Mouse (Mus musculus): ENCODE data around the gene Mgll. TPM values are rescaled to one million over a fixed set of nuclear protein-coding genes. Genes with fewer than 3 reads are reported as not detected.
A peak's percentile ranks its signal among the peaks of the same experiment; 100 is the strongest.

The Mgll gene
- polyA plus RNA-seq, 1 experiment from 2014 or later = 8.0 TPM

DNA sequence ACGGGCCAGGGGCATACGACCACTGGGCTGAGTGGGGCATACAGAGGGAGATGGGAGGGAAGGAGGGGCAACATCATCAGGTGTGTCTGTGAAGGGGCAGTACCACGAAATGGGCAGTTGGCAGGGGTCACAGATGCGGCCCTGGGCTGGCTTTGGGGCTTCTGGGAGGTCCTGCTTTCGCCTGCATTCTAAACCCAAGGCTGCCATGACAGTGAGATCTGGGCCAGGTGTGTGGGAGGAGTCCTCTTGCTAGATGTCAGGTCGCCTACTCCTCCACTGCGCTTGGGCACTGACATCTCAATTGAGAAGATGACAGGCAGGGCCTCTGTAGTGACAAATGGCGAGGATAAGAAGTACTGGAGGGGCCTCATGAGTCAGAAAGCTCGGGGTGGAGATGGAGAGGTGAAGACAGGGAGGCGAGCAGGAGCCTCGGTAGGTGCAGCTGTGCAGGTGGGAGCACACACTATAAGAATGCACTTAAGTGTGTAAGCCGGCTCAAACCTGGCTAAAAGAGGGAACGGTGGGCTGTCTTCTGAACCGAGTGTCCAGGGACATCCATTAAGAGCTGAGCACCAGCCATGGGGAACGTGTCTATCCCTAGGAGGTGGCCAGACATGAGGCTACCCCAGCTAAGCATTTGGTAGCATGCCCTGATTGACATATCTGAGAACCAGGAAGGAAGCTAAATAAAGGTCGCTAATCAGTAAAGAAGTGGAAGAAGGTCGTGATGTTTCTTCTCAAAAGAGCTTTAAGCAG lies 37.6 kb downstream of the Mgll start:
- H3K27me3 ChIP-seq = peaks cover 15% of the 10 kb centered on the region; the same call in 1 of the 2 replicates
- H3K9ac ChIP-seq (replicated peaks) = no peak overlapping the region
- H3K4me2 ChIP-seq = no peak overlapping the region
- no peak for ATAC-seq (ENCODE audit: insufficient number of reproducible peaks, insufficient read depth, low FRiP score, low TSS enrichment, low read depth)
- no peak overlapping the region for H3K4me3 ChIP-seq (replicated peaks)
- no peak overlapping the region for H3K27ac ChIP-seq
- H3K9me3 ChIP-seq = no peaks in the 10 kb centered on the region
- WGBS = 69% methylated on average over 17 of the region's 17 CpGs
- no peaks in the 10 kb centered on the region for H3K36me3 ChIP-seq
- peaks cover 17% of the 10 kb centered on the region; the same call in 1 of the 2 replicates for H3K4me1 ChIP-seq (replicated peaks)

DNA sequence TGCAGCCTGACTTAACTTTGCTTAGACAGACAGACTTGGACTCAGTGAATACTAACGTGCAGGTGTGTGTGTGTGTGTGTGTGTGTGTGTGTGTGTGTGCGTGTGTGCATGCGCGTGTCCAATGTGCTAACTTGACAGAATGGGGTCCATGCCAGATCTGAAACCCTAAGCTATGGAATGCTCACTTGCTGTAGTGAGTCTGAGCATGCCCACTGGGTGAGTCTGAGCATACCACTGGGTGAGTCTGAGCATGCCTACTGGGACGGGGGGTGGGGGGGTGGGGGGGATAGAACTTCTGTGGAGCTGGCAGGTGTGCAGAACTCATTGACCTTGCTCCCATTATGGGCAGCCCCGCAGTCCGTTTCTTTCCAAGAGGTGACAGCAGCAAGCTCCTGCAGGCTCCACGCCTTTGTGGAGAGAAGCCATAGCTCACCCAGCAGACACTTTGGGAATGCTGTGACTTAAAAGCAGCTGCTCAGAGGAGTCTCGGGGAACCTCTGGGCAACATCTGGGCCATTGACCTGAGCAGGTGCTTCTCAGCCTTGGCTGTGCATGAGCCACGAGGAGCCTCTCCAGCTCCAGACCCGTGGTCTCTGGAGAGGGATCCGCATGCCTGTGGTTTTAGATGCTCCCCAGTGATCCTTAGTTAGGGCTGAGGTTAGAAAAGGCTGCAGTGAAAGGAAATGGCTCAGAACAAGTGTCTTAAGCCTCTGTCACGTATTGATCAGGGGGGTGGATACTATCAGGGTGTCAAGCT lies 38.4 kb downstream of the Mgll start:
- Histone ChIP-seq H3K27me3 (peaks cover 15% of the 10 kb centered on the region; the same call in 1 of the 2 replicates), H3K27ac (no peak overlapping the region), H3K4me2 (no peak overlapping the region), H3K36me3 (no peaks in the 10 kb centered on the region), H3K4me3 (replicated peaks) (no peak overlapping the region), H3K9me3 (no peaks in the 10 kb centered on the region), H3K4me1 (replicated peaks) (peaks cover 17% of the 10 kb centered on the region; the same call in 1 of the 2 replicates), H3K9ac (replicated peaks) (no peak overlapping the region)
- 67% methylated on average over 13 of the region's 13 CpGs for WGBS
- ATAC-seq (ENCODE audit: insufficient number of reproducible peaks, insufficient read depth, low FRiP score, low TSS enrichment, low read depth) = no peak

DNA sequence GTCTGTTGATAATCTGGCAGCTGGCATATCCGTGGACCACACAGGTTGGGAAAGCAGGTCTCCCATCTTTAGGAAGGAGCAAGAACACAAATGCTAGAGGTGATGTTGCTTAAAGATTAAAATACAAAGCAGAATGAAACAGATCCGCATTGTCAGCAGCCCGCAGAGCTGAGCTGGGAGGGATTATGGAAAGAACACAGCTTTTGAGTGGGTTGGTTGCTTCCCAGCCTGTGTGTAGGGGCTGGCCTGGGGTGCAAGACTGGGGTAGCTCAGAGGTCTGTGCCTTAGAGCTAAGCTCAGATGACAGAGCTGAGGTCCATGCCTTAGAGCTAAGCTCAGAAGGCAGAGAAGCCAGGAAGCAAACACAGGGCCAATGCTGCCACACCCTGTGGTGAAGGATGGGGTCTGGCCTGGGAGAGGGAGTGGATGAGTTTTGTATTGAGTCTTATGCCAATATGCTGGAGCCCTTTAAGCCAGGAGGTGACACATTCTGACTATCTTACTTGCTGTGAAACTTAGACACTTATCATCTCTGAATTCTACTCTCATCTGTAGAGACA lies 39.4 kb downstream of the Mgll start:
- Histone ChIP-seq H3K27ac (no peak overlapping the region), H3K4me3 (replicated peaks) (no peak overlapping the region), H3K4me1 (replicated peaks) (peaks cover 14% of the 10 kb centered on the region; the same call in 1 of the 2 replicates), H3K9me3 (no peaks in the 10 kb centered on the region), H3K9ac (replicated peaks) (no peak overlapping the region), H3K36me3 (no peaks in the 10 kb centered on the region), H3K4me2 (no peak overlapping the region), H3K27me3 (peaks cover 13% of the 10 kb centered on the region; the same call in 1 of the 2 replicates)
- WGBS = 93% methylated on average over 3 of the region's 3 CpGs
- ATAC-seq (ENCODE audit: insufficient number of reproducible peaks, insufficient read depth, low FRiP score, low TSS enrichment, low read depth) = no peak

DNA sequence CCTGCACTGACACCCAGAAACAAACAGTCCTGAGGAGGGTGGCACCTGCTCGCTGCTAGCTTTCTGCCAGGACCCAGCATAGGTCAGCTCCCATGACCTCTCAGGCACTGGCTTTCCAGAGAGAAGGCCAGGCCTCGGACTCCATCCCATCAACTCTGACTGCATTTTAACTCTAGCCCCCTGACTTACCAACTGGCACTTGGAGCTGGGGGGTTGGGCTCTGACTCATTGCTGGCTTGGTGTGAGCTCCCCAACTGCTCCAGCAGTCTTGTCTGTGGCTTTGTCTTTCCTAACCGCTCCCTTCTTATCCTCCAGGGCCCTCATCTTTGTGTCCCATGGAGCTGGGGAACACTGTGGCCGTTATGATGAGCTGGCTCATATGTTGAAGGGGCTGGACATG lies 40.1 kb downstream of the Mgll start:
- Histone ChIP-seq H3K4me3 (replicated peaks) (no peak overlapping the region), H3K27ac (no peak overlapping the region), H3K9ac (replicated peaks) (0 out of 2 replicates have a peak overlapping the region, but pooled peaks have one; percentile 18), H3K4me1 (replicated peaks) (peaks cover 11% of the 10 kb centered on the region; the same call in 1 of the 2 replicates), H3K36me3 (no peaks in the 10 kb centered on the region), H3K4me2 (no peak overlapping the region), H3K9me3 (no peaks in the 10 kb centered on the region), H3K27me3 (peaks cover 11% of the 10 kb centered on the region; the same call in 1 of the 2 replicates)
- WGBS = 72% methylated on average over 4 of the region's 4 CpGs
- ATAC-seq (ENCODE audit: insufficient number of reproducible peaks, insufficient read depth, low FRiP score, low TSS enrichment, low read depth) = no peak

DNA sequence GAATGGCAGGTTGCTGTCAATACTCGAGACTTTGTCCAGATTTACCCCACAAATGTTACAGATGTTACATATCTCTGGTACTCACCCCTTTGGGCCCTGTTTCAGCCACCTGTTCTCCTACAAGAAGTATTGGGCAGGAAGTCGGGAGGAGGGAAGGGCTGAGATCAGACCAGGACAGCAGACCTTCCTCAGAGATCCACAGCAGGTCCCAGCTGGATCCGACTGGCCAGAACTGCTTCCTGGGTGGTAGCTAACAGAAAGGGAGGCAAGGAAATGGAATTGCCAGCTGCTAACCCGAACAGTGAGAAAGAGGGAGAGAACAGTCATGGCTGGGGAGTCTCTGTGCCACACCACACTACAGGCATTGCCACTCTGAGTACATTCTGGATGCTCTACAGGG lies 43.5 kb downstream of the Mgll start:
- Histone ChIP-seq H3K4me2 (no peak overlapping the region), H3K36me3 (no peaks in the 10 kb centered on the region), H3K9me3 (no peaks in the 10 kb centered on the region), H3K4me1 (replicated peaks) (peaks cover 12% of the 10 kb centered on the region), H3K9ac (replicated peaks) (no peak overlapping the region), H3K4me3 (replicated peaks) (no peak overlapping the region), H3K27me3 (no peaks in the 10 kb centered on the region), H3K27ac (no peak overlapping the region)
- no peak for ATAC-seq (ENCODE audit: insufficient number of reproducible peaks, insufficient read depth, low FRiP score, low TSS enrichment, low read depth)
- WGBS = 73% methylated on average over 4 of the region's 4 CpGs

DNA sequence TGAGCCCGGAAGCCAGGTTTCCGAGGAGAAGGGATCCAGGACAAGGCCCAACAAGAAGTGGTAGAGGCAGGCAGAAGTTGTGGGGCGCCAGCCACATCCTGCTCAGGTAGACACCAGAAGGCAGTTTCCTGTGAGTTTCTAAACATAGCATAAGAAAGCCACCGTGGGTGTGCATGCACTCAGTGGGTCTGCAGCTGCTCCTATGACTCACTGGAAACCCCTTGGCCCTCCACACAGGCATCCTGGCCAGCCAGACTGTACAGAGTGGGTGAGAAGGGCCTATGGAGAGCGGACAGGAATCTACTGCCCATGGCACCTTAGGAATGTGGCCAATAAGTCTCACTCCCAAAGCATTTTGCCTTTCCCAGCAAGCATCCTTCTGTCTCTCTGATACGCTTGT lies 45.5 kb downstream of the Mgll start:
- Histone ChIP-seq H3K9ac (replicated peaks) (no peak overlapping the region), H3K4me1 (replicated peaks) (peaks cover 12% of the 10 kb centered on the region), H3K27me3 (no peaks in the 10 kb centered on the region), H3K36me3 (no peaks in the 10 kb centered on the region), H3K4me3 (replicated peaks) (no peak overlapping the region), H3K9me3 (no peaks in the 10 kb centered on the region), H3K4me2 (no peak overlapping the region), H3K27ac (no peak overlapping the region)
- 83% methylated on average over 6 of the region's 6 CpGs for WGBS
- no peak for ATAC-seq (ENCODE audit: insufficient number of reproducible peaks, insufficient read depth, low FRiP score, low TSS enrichment, low read depth)

DNA sequence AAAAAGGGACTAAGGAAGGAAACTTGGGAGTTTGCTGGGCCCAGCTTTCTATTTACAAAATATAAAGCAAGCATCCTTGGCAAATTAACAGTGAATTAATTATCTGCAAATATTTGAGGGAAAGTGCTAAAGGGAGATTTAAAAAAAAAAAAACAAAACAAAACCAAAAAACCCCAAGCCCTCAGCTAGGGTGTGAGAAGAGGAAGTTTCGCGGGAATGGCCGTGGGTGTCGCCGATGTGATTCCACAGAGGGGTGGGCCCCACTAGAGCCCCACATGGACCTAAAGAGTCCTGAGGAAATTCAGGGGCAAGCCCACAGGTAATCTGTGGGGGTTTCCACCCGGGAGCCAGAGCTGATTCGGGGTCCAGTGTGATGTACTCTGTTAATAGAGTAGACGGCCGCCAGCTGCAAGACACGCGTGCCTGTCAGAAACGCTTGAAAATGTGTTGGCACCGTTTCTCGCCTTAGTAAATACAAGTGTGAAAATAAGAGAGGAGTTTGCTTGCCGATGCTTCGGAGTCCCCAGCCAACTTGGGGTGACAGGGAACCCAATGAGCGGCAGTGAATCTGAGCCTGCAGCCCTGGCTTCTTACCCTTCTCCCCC lies 46.2 kb downstream of the Mgll start:
- no peak overlapping the region for H3K4me3 ChIP-seq (replicated peaks)
- 81% methylated on average over 17 of the region's 17 CpGs for WGBS
- H3K36me3 ChIP-seq = no peaks in the 10 kb centered on the region
- H3K4me2 ChIP-seq = no peak overlapping the region
- no peak overlapping the region for H3K9ac ChIP-seq (replicated peaks)
- H3K27ac ChIP-seq = no peak overlapping the region
- H3K4me1 ChIP-seq (replicated peaks) = peaks cover 15% of the 10 kb centered on the region
- no peaks in the 10 kb centered on the region for H3K27me3 ChIP-seq
- H3K9me3 ChIP-seq = no peaks in the 10 kb centered on the region
- ATAC-seq (ENCODE audit: insufficient number of reproducible peaks, insufficient read depth, low FRiP score, low TSS enrichment, low read depth) = no peak

DNA sequence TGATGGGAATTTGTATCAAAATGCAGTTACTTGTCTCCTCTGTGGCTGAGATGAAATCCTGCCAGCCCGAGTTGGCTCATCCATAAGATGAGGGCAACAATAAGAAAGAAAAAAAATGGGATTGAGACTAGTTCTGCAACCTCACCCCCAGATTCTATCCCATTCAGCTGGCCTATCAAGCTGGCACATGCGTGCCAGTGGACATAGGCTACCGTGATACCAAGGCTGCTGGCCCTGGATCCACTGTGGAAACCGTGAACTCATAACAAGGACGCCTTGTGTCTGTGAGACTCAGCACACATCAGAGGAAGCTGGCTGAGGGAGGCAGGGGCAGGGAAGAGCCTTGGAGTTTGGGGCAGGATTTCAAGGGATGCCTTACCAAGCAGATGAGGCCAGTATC lies 46.8 kb downstream of the Mgll start:
- ATAC-seq (ENCODE audit: insufficient number of reproducible peaks, insufficient read depth, low FRiP score, low TSS enrichment, low read depth) = no peak
- no peak overlapping the region for H3K4me2 ChIP-seq

DNA sequence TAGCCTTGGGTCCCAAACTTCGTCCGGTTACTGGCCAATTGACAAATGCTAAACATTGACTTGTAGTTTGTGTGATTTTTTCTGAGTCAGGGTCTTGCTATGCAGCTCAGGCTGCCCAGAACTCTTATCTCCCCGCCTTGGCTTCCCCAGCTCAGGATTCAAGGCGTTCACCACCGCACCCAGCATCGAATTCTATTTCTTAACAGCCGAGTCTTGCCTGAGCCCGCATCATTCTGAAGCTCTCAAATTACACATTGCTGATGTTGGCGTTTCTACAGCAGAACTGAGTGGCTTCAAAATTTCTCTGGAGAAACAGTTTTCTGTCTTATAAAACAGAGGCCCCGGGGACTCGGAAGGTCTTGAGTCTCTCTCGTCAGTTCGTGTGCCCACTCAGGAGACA lies 47.8 kb downstream of the Mgll start:
- no peak for ATAC-seq (ENCODE audit: insufficient number of reproducible peaks, insufficient read depth, low FRiP score, low TSS enrichment, low read depth)
- WGBS = 69% methylated on average over 13 of the region's 13 CpGs
- no peaks in the 10 kb centered on the region for H3K36me3 ChIP-seq

More for the DNA sequence above, 46.8 kb downstream of the Mgll start:
- Histone ChIP-seq H3K4me1 (replicated peaks) (peaks cover 19% of the 10 kb centered on the region), H3K36me3 (no peaks in the 10 kb centered on the region), H3K27me3 (no peaks in the 10 kb centered on the region), H3K9me3 (no peaks in the 10 kb centered on the region), H3K4me3 (replicated peaks) (no peak overlapping the region), H3K27ac (no peak overlapping the region), H3K9ac (replicated peaks) (no peak overlapping the region)
- WGBS = 86% methylated on average over 5 of the region's 5 CpGs

DNA sequence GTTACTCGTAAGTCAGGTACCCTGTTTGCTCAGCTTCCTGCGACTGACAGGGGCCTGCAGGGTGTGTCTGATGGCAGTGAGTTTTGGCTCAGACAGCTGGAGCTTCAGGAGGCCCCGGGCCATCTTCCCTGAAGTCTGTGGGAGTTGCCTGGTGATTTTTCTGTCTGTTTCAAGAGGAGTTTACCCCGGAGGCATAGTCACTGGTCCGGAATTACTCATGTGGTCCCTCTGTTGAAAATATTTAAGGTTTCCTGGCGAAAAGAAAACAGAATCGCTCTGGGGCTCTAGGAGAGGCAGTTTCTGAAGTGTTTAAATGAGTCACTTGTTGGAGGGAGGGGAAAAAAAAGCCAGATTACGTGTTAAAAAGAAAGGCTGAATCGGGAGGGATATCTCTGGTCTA lies 49.8 kb downstream of the Mgll start:
- Histone ChIP-seq H3K27me3 (no peaks in the 10 kb centered on the region), H3K27ac (no peak overlapping the region), H3K4me3 (replicated peaks) (no peak overlapping the region), H3K36me3 (no peaks in the 10 kb centered on the region), H3K4me1 (replicated peaks) (peaks cover 45% of the 10 kb centered on the region), H3K4me2 (no peak overlapping the region), H3K9ac (replicated peaks) (no peak overlapping the region), H3K9me3 (no peaks in the 10 kb centered on the region)
- ATAC-seq (ENCODE audit: insufficient number of reproducible peaks, insufficient read depth, low FRiP score, low TSS enrichment, low read depth) = no peak
- WGBS = 71% methylated on average over 9 of the region's 9 CpGs

More for the DNA sequence above, 47.8 kb downstream of the Mgll start:
- Histone ChIP-seq H3K4me3 (replicated peaks) (no peak overlapping the region), H3K27ac (no peak overlapping the region), H3K4me1 (replicated peaks) (peaks cover 29% of the 10 kb centered on the region), H3K4me2 (no peak overlapping the region), H3K9me3 (no peaks in the 10 kb centered on the region), H3K9ac (replicated peaks) (no peak overlapping the region), H3K27me3 (no peaks in the 10 kb centered on the region)

DNA sequence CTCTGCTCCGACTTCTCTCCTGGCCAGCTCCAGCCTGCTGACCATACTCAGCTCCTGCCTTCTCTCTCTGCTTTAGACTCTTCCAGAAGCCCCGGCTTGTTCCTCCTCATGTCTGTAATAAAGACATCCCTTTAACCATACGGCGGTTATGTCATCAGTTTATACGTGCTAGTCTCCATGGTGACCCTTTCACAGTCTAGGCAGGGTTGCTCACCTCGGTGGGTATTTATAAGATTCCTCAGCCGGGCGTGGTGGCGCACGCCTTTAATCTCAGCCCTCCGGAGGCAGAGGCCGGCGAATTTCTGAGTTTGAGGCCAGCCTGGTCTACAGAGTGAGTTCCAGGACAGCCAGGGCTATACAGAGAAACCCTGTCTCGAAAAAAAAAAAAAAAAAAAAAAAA lies 51.1 kb downstream of the Mgll start:
- Histone ChIP-seq H3K4me2 (no peak overlapping the region), H3K27ac (no peak overlapping the region), H3K27me3 (no peaks in the 10 kb centered on the region)

More for the DNA sequence above, 51.1 kb downstream of the Mgll start:
- Histone ChIP-seq H3K9me3 (no peaks in the 10 kb centered on the region), H3K9ac (replicated peaks) (no peak overlapping the region), H3K4me1 (replicated peaks) (peaks cover 46% of the 10 kb centered on the region), H3K4me3 (replicated peaks) (no peak overlapping the region), H3K36me3 (no peaks in the 10 kb centered on the region)
- no peak for ATAC-seq (ENCODE audit: insufficient number of reproducible peaks, insufficient read depth, low FRiP score, low TSS enrichment, low read depth)
- WGBS = 70% methylated on average over 14 of the region's 14 CpGs
